Mouse (Mus musculus) limb, embryonic 15.5 days (tissue): ENCODE measurements around the gene Psmg4. TPM values are rescaled to one million over a fixed set of nuclear protein-coding genes. Genes with fewer than 3 reads are reported as not detected.

Source experiments
- ATAC-seq: fragments of 200-750 bp; cut with Nextera tagmentation; 2 replicates; pipeline ENCODE4 v1.8.0; 2017; ENCODE audit warnings: low read depth, moderate TSS enrichment; ENCODE audit not compliant: insufficient number of reproducible peaks, low FRiP score, low TSS enrichment
- H3K27ac ChIP-seq: fragments of 300-500 bp; sonication (generic); 2 replicates; pipeline ENCODE4 v1.5.1; 2015; ENCODE audit warnings: moderate library complexity, mild to moderate bottlenecking, inconsistent platforms
- H3K27me3 ChIP-seq: fragments of 300-500 bp; sonication (generic); 2 replicates; pipeline ENCODE4 v1.6.1; 2015; ENCODE audit warnings: inconsistent platforms
- H3K36me3 ChIP-seq: fragments of 300-500 bp; sonication (generic); 2 replicates; pipeline ENCODE4 v1.6.1; 2015; ENCODE audit warnings: inconsistent platforms
- H3K4me1 ChIP-seq: fragments of 300-500 bp; sonication (generic); 2 replicates; pipeline ENCODE4 v1.6.1; 2015; ENCODE audit warnings: inconsistent platforms
- H3K4me2 ChIP-seq: fragments of 300-500 bp; sonication (generic); 2 replicates; pipeline ENCODE4 v1.6.1; 2015; ENCODE audit warnings: mild to moderate bottlenecking, inconsistent platforms
- H3K4me3 ChIP-seq: fragments of 300-500 bp; sonication (generic); 2 replicates; pipeline ENCODE4 v1.5.1; 2015; ENCODE audit warnings: mild to moderate bottlenecking, inconsistent platforms
- H3K9ac ChIP-seq: fragments of 300-500 bp; sonication (generic); 2 replicates; pipeline ENCODE4 v1.6.1; 2015; ENCODE audit warnings: inconsistent platforms
- H3K9me3 ChIP-seq: fragments of 300-500 bp; sonication (generic); 2 replicates; pipeline ENCODE4 v1.6.1; 2016; ENCODE audit warnings: inconsistent platforms
- WGBS: fragments of 180-500 bp; shearing (Covaris S2); methylation state at CpG from one replicate; pipeline ENCODE4 v1.1.7; 2015; 5-methylcytosine and 5-hydroxymethylcytosine counted together
- polyA plus RNA-seq: library from polyadenylated mRNA; unstranded; fragments of >200 nt; fragmentation: Nextera tagmentation; extraction: Ambion mirVana; gene quantifications from 2 replicates; pipeline ENCODE4 v1.2.1, GENCODE M21; 2015

Gene Psmg4
- 62.6 and 65.5 TPM in 2 replicates for polyA plus RNA-seq

- peak; percentile 95 for ATAC-seq
- H3K4me2 ChIP-seq, result peak within 1 kb of the TSS; percentile 80
Observed at GRCm38 (mm10) chr13:34162491-34163303, at the start of gene Psmg4. TSS of gene Psmg4 (plus strand) at chr13:34162964.

GRCm38 (mm10) chr13:34113086-34113485 is 49.7 kb upstream of the Psmg4 start:
- Histone ChIP-seq H3K4me2 (no peak overlapping the region), H3K27me3 (no peaks in the 10 kb centered on the region), H3K9ac (no peak overlapping the region), H3K27ac (no peak overlapping the region), H3K4me3 (no peak overlapping the region), H3K36me3 (no peaks in the 10 kb centered on the region), H3K4me1 (no peaks in the 10 kb centered on the region), H3K9me3 (no peaks in the 10 kb centered on the region)
- 89% methylated on average over 3 of the region's 3 CpGs for WGBS
- no peak for ATAC-seq

More at GRCm38 (mm10) chr13:34162491-34163303, at the start of gene Psmg4:
- Histone ChIP-seq H3K9me3 (no peaks in the 10 kb centered on the region), H3K9ac (peak within 1 kb of the TSS; percentile 55), H3K36me3 (peaks cover 9% of the 10 kb centered on the region), H3K27me3 (no peaks in the 10 kb centered on the region), H3K4me3 (peak within 1 kb of the TSS; percentile 86), H3K27ac (peak within 1 kb of the TSS; percentile 96), H3K4me1 (peaks cover 15% of the 10 kb centered on the region)
- WGBS, result 2% methylated on average over 44 of the region's 44 CpGs

- H3K4me2 ChIP-seq, result no peak overlapping the region
- H3K4me1 ChIP-seq, result no peaks in the 10 kb centered on the region
- no peak overlapping the region for H3K9ac ChIP-seq
- H3K27ac ChIP-seq, result no peak overlapping the region
- H3K27me3 ChIP-seq, result no peaks in the 10 kb centered on the region
- no peak for ATAC-seq
- H3K4me3 ChIP-seq, result no peak overlapping the region
- WGBS, result 55% methylated on average over 4 of the region's 4 CpGs
- H3K36me3 ChIP-seq, result no peaks in the 10 kb centered on the region
- no peaks in the 10 kb centered on the region for H3K9me3 ChIP-seq
Observed at GRCm38 (mm10) chr13:34114654-34115053, 48.1 kb upstream of the Psmg4 start.

- Histone ChIP-seq H3K4me3 (no peak overlapping the region), H3K9ac (no peak overlapping the region), H3K27me3 (no peaks in the 10 kb centered on the region), H3K36me3 (no peaks in the 10 kb centered on the region), H3K9me3 (no peaks in the 10 kb centered on the region), H3K27ac (no peak overlapping the region), H3K4me1 (no peaks in the 10 kb centered on the region), H3K4me2 (no peak overlapping the region)
- ATAC-seq, result no peak
- 74% methylated on average over 6 of the region's 6 CpGs for WGBS
Observed at GRCm38 (mm10) chr13:34116508-34116907, 46.3 kb upstream of the Psmg4 start.

GRCm38 (mm10) chr13:34118816-34119215 is 43.9 kb upstream of the Psmg4 start:
- H3K27ac ChIP-seq, result no peak overlapping the region
- no peaks in the 10 kb centered on the region for H3K4me1 ChIP-seq
- 74% methylated on average over 4 of the region's 4 CpGs for WGBS
- no peaks in the 10 kb centered on the region for H3K27me3 ChIP-seq
- H3K4me3 ChIP-seq, result no peak overlapping the region
- no peak for ATAC-seq
- no peaks in the 10 kb centered on the region for H3K36me3 ChIP-seq
- no peak overlapping the region for H3K9ac ChIP-seq
- H3K9me3 ChIP-seq, result no peaks in the 10 kb centered on the region
- H3K4me2 ChIP-seq, result no peak overlapping the region

GRCm38 (mm10) chr13:34119406-34119805 is 43.4 kb upstream of the Psmg4 start:
- H3K4me2 ChIP-seq, result no peak overlapping the region
- H3K27ac ChIP-seq, result no peak overlapping the region
- H3K36me3 ChIP-seq, result no peaks in the 10 kb centered on the region
- no peak overlapping the region for H3K4me3 ChIP-seq
- no peak overlapping the region for H3K9ac ChIP-seq
- no peak for ATAC-seq
- H3K9me3 ChIP-seq, result no peaks in the 10 kb centered on the region
- WGBS, result 65% methylated on average over 4 of the region's 4 CpGs
- no peaks in the 10 kb centered on the region for H3K4me1 ChIP-seq
- H3K27me3 ChIP-seq, result no peaks in the 10 kb centered on the region

- Histone ChIP-seq H3K4me2 (no peak overlapping the region), H3K4me1 (peaks cover under 1% of the 10 kb centered on the region; the same call in 1 of the 2 replicates), H3K4me3 (no peak overlapping the region), H3K27ac (no peak overlapping the region), H3K9me3 (no peaks in the 10 kb centered on the region), H3K27me3 (no peaks in the 10 kb centered on the region), H3K9ac (no peak overlapping the region), H3K36me3 (no peaks in the 10 kb centered on the region)
- 95% methylated on average over 2 of the region's 2 CpGs for WGBS
- ATAC-seq, result no peak
Observed at GRCm38 (mm10) chr13:34120536-34120935, 42.2 kb upstream of the Psmg4 start.

- Histone ChIP-seq H3K36me3 (no peaks in the 10 kb centered on the region), H3K9ac (no peak overlapping the region), H3K9me3 (no peaks in the 10 kb centered on the region), H3K27ac (no peak overlapping the region), H3K4me3 (no peak overlapping the region), H3K27me3 (no peaks in the 10 kb centered on the region), H3K4me2 (no peak overlapping the region), H3K4me1 (peaks cover 26% of the 10 kb centered on the region)
- WGBS, result 71% methylated on average over 4 of the region's 4 CpGs
- ATAC-seq, result no peak
Observed at GRCm38 (mm10) chr13:34125711-34126110, 37.1 kb upstream of the Psmg4 start.

GRCm38 (mm10) chr13:34128276-34129114 is 34.3 kb upstream of the Psmg4 start:
- peak overlapping the region; percentile 84 for H3K4me2 ChIP-seq
- H3K27me3 ChIP-seq, result peaks cover 6% of the 10 kb centered on the region; the same call in 1 of the 2 replicates
- H3K4me1 ChIP-seq, result peaks cover 52% of the 10 kb centered on the region
- H3K27ac ChIP-seq, result no peak overlapping the region
- H3K9me3 ChIP-seq, result no peaks in the 10 kb centered on the region
- 80% methylated on average over 9 of the region's 9 CpGs for WGBS
- H3K9ac ChIP-seq, result no peak overlapping the region
- no peak for ATAC-seq
- H3K36me3 ChIP-seq, result no peaks in the 10 kb centered on the region
- H3K4me3 ChIP-seq, result peak overlapping the region; percentile 64

GRCm38 (mm10) chr13:34129485-34130225 is 33.1 kb upstream of the Psmg4 start:
- Histone ChIP-seq H3K36me3 (no peaks in the 10 kb centered on the region), H3K4me2 (peak overlapping the region; percentile 84), H3K27ac (peak overlapping the region; percentile 78), H3K9me3 (no peaks in the 10 kb centered on the region), H3K4me3 (peak overlapping the region; percentile 64), H3K27me3 (peaks cover 10% of the 10 kb centered on the region; the same call in 1 of the 2 replicates), H3K9ac (peak overlapping the region; percentile 51), H3K4me1 (peaks cover 57% of the 10 kb centered on the region)
- under 1% methylated on average over 31 of the region's 31 CpGs for WGBS
- peak; percentile 3; the same call in 1 of the 2 replicates for ATAC-seq

- WGBS, result under 1% methylated on average over 26 of the region's 26 CpGs
- H3K36me3 ChIP-seq, result no peaks in the 10 kb centered on the region
- peak within 1 kb of the TSS; percentile 51 for H3K9ac ChIP-seq
- no peaks in the 10 kb centered on the region for H3K9me3 ChIP-seq
- H3K4me1 ChIP-seq, result peaks cover 57% of the 10 kb centered on the region
- peak; percentile 88 for ATAC-seq
- H3K27me3 ChIP-seq, result peaks cover 10% of the 10 kb centered on the region; the same call in 1 of the 2 replicates
- peak within 1 kb of the TSS; percentile 64 for H3K4me3 ChIP-seq
- peak within 1 kb of the TSS; percentile 84 for H3K4me2 ChIP-seq
- H3K27ac ChIP-seq, result peak within 1 kb of the TSS; percentile 78
Observed at GRCm38 (mm10) chr13:34130226-34130731, 32.5 kb upstream of the Psmg4 start, which contains the start of gene Tubb2b. TSS of gene Tubb2b (minus strand) at chr13:34130466.
